Mouse (Mus musculus) forebrain, embryonic 14.5 days (tissue): ENCODE measurements around the gene Abhd2. TPM values are rescaled to one million over a fixed set of nuclear protein-coding genes. Genes with fewer than 3 reads are reported as not detected.

Experiments used
- ATAC-seq: fragments of 200-750 bp; cut with Nextera tagmentation; 2 replicates; pipeline ENCODE4 v1.8.0; 2017; ENCODE audit warnings: mild to moderate bottlenecking, moderate library complexity
- DNase-seq: peaks from one replicate; pipeline ENCODE4 v3.0.0-alpha.2; 2015; ENCODE audit warnings: low spot score
- H3K27ac ChIP-seq: fragments of 300-500 bp; sonication (generic); 2 replicates; pipeline ENCODE4 v1.5.1; 2014; ENCODE audit warnings: low read depth, mild to moderate bottlenecking, control low read depth, low read length, moderate library complexity
- H3K27me3 ChIP-seq: fragments of 300-500 bp; sonication (generic); replicated peaks from 2 replicates; pipeline ENCODE4 v1.6.1; 2014; ENCODE audit warnings: low read length, control low read depth, mixed read lengths; ENCODE audit not compliant: control insufficient read depth, insufficient read depth
- H3K36me3 ChIP-seq: fragments of 300-500 bp; sonication (generic); 2 replicates; pipeline ENCODE4 v1.6.1; 2014; ENCODE audit warnings: low read length, control low read depth; ENCODE audit not compliant: control insufficient read depth, insufficient read depth
- H3K4me1 ChIP-seq: fragments of 300-500 bp; sonication (generic); 2 replicates; pipeline ENCODE4 v1.6.1; 2014; ENCODE audit warnings: antibody characterized with exemption, low read length, control low read depth; ENCODE audit not compliant: control insufficient read depth, insufficient read depth
- H3K4me2 ChIP-seq: fragments of 300-500 bp; sonication (generic); 2 replicates; pipeline ENCODE4 v1.6.1; 2014; ENCODE audit warnings: mild to moderate bottlenecking, control low read depth, low read length
- H3K4me3 ChIP-seq: fragments of 300-500 bp; sonication (generic); 2 replicates; pipeline ENCODE4 v1.5.1; 2014; ENCODE audit warnings: low read depth, low read length, control low read depth
- H3K9ac ChIP-seq: fragments of 300-500 bp; sonication (generic); 2 replicates; pipeline ENCODE4 v1.6.1; 2014; ENCODE audit warnings: mild to moderate bottlenecking, low read length, control low read depth, moderate library complexity
- H3K9me3 ChIP-seq: fragments of 300-500 bp; sonication (generic); replicated peaks from 2 replicates; pipeline ENCODE4 v1.6.1; 2016; ENCODE audit warnings: low read length, control low read depth, mixed read lengths; ENCODE audit not compliant: control insufficient read depth
- WGBS: fragments of 180-500 bp; shearing (Covaris S2); extraction: QIAGEN DNeasy Blood & Tissue Kit; methylation state at CpG from one replicate; pipeline ENCODE4 v1.1.7; 2014; 5-methylcytosine and 5-hydroxymethylcytosine counted together
- polyA plus RNA-seq: library from polyadenylated mRNA; unstranded; fragments of >200 nt; fragmentation: Nextera tagmentation; extraction: Ambion mirVana; gene quantifications from 2 replicates; pipeline ENCODE4 v1.2.1, GENCODE M21; 2014

Gene Abhd2
- polyA plus RNA-seq, 1 experiment from 2014 or later: 22.3 TPM

DNA sequence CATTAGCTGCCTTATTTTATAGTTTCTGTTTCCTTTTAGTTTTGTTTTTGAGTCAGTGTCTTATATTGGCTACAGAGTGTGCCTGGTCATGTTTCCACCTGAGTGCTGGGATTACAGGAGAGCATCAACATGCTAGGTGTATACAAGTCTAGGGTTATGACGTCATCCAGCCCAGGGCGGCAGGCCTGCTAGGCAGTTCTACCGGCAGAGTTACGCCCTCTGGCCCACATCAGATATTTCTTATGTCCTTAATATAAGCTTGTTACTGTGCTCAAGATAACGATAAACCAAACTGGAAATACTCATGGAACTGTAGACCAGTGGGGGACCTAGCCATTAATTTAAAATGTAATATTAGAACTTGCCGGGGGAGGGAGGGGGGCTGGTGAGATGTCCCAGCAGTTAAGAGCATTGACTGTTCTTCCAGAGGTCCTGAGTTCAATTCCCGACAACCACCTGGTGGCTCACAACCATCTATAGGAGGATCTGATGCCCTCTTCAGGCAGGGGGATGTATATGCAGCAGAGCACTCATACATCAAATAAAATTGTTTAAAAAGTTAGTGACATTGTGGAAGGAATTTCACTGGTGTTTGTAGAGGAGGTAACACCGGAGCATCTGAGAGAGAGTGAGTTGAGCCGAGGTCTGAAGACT lies 120.0 kb downstream of the Abhd2 start:
- H3K4me3 ChIP-seq: peak overlapping the region; percentile 52
- H3K36me3 ChIP-seq: no peaks in the 10 kb centered on the region
- ATAC-seq (0 out of 2 replicates have a peak, but pooled peaks have one; percentile 17), DNase-seq (no peak)
- peak overlapping the region; percentile 72 for H3K9ac ChIP-seq
- no peak overlapping the region for H3K27ac ChIP-seq
- no peaks in the 10 kb centered on the region for H3K9me3 ChIP-seq
- H3K4me2 ChIP-seq: peak overlapping the region; percentile 95
- H3K4me1 ChIP-seq: peaks cover 2% of the 10 kb centered on the region; the same call in 1 of the 2 replicates
- WGBS: 60% methylated on average over 9 of the region's 9 CpGs
- no peaks in the 10 kb centered on the region for H3K27me3 ChIP-seq

DNA sequence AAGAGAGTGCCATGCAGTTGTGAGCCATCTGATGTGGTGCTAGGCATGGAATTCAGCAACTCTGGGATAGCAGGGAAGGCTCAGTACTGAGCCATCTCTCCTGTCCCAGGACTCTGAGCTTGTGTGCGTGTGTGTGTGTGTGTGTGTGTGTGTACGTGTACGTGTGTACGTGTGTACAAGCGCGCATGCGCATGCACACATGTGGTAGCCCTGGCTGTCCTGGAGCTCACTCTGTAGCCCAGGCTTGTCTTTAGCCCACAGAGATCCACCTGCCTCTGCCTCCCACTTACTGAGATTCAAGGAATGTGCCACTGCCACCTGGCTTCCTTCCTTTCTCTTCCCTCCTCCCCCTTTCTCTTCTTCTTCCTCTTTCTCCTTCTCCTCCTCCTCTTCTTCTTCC lies 120.9 kb downstream of the Abhd2 start:
- WGBS: 98% methylated on average over 7 of the region's 7 CpGs
- peaks cover 2% of the 10 kb centered on the region; the same call in 1 of the 2 replicates for H3K4me1 ChIP-seq
- no peaks in the 10 kb centered on the region for H3K27me3 ChIP-seq
- no peak for ATAC-seq
- H3K4me2 ChIP-seq: no peak overlapping the region
- H3K9me3 ChIP-seq: no peaks in the 10 kb centered on the region
- no peak for DNase-seq
- H3K36me3 ChIP-seq: no peaks in the 10 kb centered on the region
- no peak overlapping the region for H3K4me3 ChIP-seq
- no peak overlapping the region for H3K9ac ChIP-seq
- no peak overlapping the region for H3K27ac ChIP-seq

DNA sequence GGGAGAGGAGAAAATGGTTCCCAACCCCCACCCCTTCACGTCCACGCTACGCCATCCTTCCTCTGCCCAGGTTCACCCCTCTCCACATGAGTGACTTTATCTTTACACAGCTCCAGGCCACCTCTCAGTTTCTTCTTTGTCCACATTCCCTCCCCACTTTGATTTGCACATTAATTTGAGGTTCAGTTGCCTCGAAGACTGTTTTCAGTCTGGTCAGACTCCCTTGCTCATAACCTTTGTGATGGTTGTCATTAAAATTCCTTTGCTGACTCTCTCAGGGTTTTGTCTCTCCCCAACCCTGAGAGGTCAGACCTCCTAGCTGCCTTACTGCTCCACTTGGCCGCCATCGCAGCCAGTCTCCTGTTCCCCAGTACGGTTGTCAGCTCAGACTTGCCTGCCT lies 121.7 kb downstream of the Abhd2 start:
- no peak overlapping the region for H3K9ac ChIP-seq
- no peak overlapping the region for H3K27ac ChIP-seq
- no peak overlapping the region for H3K4me3 ChIP-seq
- H3K36me3 ChIP-seq: no peaks in the 10 kb centered on the region
- WGBS: 66% methylated on average over 7 of the region's 7 CpGs
- H3K27me3 ChIP-seq: no peaks in the 10 kb centered on the region
- ATAC-seq: no peak
- H3K9me3 ChIP-seq: no peaks in the 10 kb centered on the region
- H3K4me1 ChIP-seq: peaks cover 2% of the 10 kb centered on the region; the same call in 1 of the 2 replicates
- H3K4me2 ChIP-seq: no peak overlapping the region
- no peak for DNase-seq

DNA sequence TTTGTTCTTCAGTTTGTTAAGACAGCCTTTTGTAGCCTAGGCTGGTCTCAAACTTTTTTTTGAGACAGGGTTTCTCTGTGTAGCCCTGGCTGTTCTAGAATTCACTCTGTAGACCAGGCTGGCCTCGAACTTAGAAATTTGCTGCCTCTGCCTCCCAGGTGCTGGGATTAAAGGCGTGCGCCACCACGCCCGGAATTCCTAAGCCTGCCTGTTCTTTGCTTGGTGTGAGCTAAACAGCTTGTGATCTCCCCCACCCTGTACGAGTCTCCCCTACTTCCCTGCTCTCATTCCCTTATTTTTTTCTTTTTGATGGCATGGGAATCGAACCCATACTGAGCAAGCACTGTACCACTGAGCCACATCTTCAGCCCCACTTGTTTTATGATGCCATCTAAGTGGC lies 122.2 kb downstream of the Abhd2 start:
- Histone ChIP-seq H3K9me3 (no peaks in the 10 kb centered on the region), H3K4me3 (no peak overlapping the region), H3K4me1 (peaks cover 2% of the 10 kb centered on the region; the same call in 1 of the 2 replicates), H3K27me3 (no peaks in the 10 kb centered on the region), H3K9ac (no peak overlapping the region), H3K36me3 (no peaks in the 10 kb centered on the region), H3K27ac (no peak overlapping the region), H3K4me2 (no peak overlapping the region)
- ATAC-seq: no peak
- WGBS: 85% methylated on average over 7 of the region's 7 CpGs
- DNase-seq: no peak

DNA sequence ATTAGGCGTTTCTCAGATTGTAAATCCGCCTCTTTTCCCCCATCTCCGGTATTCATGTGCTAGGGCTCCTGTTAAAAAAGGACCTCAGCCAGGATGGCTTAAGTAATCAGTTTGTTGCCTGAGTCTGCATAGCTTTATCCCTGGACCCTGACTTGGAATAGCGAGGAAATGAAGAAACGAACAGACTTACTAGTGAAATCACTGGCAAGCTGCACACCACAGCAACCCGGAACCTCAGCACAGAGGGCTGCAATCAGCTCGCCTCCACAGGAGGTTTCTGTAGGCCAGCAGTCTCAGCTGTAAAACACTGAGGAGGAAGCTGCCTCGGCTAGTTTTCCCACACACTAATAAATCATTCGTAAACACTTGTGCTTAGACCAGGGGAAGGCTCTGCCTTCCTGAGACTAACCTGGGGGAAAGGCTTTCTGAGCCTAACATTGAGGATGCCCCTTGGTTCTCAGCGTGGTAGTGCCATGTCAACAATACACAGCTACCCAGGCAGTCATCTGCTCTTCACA lies 124.5 kb downstream of the Abhd2 start:
- H3K27ac ChIP-seq: no peak overlapping the region
- H3K9me3 ChIP-seq: no peaks in the 10 kb centered on the region
- DNase-seq (no peak), ATAC-seq (no peak)
- H3K4me1 ChIP-seq: peaks cover 2% of the 10 kb centered on the region; the same call in 1 of the 2 replicates
- no peak overlapping the region for H3K4me2 ChIP-seq
- no peak overlapping the region for H3K4me3 ChIP-seq
- H3K36me3 ChIP-seq: no peaks in the 10 kb centered on the region
- H3K9ac ChIP-seq: no peak overlapping the region
- WGBS: 89% methylated on average over 10 of the region's 10 CpGs
- H3K27me3 ChIP-seq: no peaks in the 10 kb centered on the region

DNA sequence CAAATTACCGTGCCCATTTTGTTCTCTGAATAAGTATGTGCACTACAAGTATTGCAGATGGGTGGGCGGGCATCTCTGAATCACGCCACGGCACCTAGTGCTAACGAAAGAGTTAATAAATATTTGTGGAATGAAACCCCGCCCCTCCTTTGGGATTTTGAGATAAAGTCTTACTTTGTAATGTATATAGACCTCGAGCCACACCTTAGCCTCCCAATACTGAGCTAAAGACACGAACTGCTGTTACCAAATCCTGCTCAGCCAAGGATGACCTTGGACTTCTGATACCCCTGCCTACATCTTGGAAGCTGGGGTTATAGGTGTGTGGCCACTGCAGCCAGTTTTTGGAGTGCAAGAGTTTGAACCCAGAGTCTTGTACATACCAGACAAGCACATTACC lies 125.4 kb downstream of the Abhd2 start:
- no peaks in the 10 kb centered on the region for H3K4me1 ChIP-seq
- H3K4me3 ChIP-seq: no peak overlapping the region
- no peaks in the 10 kb centered on the region for H3K27me3 ChIP-seq
- H3K27ac ChIP-seq: no peak overlapping the region
- no peaks in the 10 kb centered on the region for H3K36me3 ChIP-seq
- no peak overlapping the region for H3K9ac ChIP-seq
- ATAC-seq: no peak
- no peaks in the 10 kb centered on the region for H3K9me3 ChIP-seq
- DNase-seq: no peak
- no peak overlapping the region for H3K4me2 ChIP-seq
- 87% methylated on average over 8 of the region's 8 CpGs for WGBS

DNA sequence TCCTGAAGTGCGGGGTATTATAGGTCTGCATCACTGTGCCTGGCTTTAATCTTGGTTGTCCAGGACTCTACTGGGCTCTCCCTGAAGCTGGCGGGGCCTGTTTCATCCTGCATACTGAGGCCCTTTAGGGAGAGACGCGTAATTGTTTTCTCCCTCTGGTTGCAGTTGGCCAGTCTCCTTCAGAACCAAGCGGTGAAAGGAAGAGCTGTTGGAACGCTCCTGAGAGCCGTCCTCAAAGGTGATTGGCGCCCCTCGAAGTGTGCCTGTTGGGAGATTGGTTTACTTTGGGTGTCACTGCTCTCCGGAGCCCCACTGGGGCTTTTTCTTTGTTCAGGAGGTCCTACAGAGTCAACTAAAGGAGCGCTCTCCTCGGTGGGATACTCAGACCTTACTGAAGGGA lies 126.0 kb downstream of the Abhd2 start:
- no peaks in the 10 kb centered on the region for H3K4me1 ChIP-seq
- 72% methylated on average over 12 of the region's 12 CpGs for WGBS
- no peak overlapping the region for H3K4me2 ChIP-seq

DNA sequence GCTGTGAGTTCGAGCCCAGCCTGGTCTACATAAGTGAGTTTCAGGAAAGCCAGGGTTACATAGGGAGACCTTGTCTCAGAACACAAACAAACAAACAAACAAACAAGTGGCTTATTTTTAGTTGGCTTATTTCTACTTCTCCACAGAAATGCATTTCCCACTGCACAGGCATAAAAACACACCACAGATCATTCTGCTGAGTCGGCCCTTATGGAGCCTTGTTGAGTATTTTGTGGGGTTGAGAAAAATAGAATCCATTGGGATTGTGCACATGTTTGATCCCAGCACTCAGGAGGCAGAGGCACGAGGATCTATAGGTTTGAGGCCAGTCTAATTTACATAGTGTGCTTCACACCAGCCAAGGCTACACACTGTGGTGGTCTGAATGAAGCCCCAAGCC lies 127.3 kb downstream of the Abhd2 start:
- no peaks in the 10 kb centered on the region for H3K9me3 ChIP-seq
- no peak overlapping the region for H3K4me2 ChIP-seq
- no peak for DNase-seq
- no peak overlapping the region for H3K4me3 ChIP-seq
- ATAC-seq: no peak
- no peaks in the 10 kb centered on the region for H3K4me1 ChIP-seq
- 84% methylated on average over 3 of the region's 3 CpGs for WGBS
- no peaks in the 10 kb centered on the region for H3K27me3 ChIP-seq
- no peak overlapping the region for H3K9ac ChIP-seq
- H3K36me3 ChIP-seq: no peaks in the 10 kb centered on the region
- no peak overlapping the region for H3K27ac ChIP-seq

More for the DNA sequence above, 126.0 kb downstream of the Abhd2 start:
- Histone ChIP-seq H3K4me3 (no peak overlapping the region), H3K27ac (no peak overlapping the region), H3K27me3 (no peaks in the 10 kb centered on the region), H3K9me3 (no peaks in the 10 kb centered on the region), H3K9ac (no peak overlapping the region), H3K36me3 (no peaks in the 10 kb centered on the region)
- DNase-seq: no peak
- no peak for ATAC-seq
